Mouse (Mus musculus) CD4-positive, CD25-positive, alpha-beta regulatory T cell, adult 2 months (primary cell): Measurements from ENCODE around the gene Gm20388.
A peak's percentile ranks its signal among the peaks of the same experiment; 100 is the strongest.

Source experiments
- DNase-seq: peaks from one replicate; pipeline ENCODE4 v3.0.0-alpha.2; 2012; ENCODE audit warnings: low read depth, low spot score

The Gm20388 gene

DNA sequence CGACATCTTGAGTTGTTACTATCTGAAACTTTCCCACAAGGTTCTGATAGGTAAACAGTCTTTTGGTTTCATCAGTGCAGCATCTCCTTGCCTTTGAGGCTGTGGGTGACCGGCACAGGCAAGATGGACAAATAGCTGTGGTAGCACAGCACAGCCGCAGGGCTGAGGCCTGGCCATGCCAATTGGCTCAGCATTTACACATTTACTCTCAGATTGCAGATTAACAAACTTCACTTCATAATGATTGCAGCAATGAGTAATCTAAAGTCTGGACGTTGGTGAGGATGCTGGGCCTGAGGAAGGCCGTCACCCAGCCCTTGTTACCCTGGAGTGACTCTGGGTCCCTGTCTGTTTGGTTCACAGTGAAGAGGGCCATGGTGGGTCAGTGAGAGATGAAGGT lies 4332.3 kb downstream of the Gm20388 start:
- DNase-seq = no peak

DNA sequence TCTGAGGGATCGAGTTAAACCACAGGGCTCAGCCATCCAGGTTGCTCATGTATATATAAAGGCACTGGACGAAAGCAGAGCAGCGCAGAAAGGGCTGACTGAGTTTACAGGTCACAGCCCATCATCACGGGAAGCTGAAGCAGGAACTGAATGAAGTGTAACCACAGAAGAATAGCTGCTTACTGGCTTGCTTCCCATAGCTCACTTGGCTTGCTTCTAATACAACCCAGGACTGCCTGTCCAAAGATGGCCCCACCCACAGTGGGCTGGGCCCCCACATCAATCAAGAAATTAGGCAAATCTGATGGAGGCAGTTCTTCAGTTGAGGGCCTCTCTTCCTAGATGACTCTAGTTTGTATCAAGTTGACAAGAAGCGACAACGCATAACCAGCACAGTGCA lies 4336.9 kb downstream of the Gm20388 start:
- DNase-seq = no peak

DNA sequence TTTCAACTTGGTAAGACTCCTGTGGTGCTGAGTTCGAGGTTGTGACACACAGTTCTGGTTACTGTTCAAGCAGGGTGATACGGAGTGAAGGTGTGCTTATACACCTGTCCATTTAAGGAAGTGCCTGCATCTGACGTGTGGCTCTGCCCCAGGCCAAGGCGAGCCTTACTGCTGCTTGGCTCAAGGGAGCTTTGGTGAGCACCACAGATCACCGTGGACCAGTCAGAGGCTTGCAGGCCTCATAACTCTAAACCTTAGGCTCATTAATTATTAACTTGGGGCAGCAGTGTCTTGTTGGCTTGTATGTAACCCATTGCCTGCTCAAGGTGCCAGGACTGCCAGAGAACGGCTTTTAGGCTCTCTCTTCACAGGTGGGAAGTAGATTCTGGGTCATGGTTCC lies 4338.0 kb downstream of the Gm20388 start:
- no peak for DNase-seq

DNA sequence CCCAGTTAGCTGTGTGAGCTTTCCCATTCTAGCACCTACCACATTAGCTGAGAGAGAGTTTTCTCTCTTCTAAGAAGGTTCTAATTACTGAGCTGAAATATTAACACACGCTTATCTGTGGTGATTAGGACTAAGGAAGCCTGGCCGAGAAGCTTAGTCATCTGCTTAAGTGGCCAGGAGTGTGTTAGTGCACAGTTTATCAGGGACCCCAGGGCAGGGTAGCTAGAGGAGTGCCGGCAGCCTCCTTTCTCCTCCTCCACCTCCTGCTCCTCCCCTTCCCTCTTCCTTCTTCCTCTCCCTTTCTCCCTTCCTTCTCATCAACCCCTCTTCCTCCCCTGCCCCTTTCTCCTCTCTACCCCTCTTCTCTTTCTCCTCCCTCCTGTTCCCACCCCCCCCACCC lies 4339.6 kb downstream of the Gm20388 start:
- no peak for DNase-seq

DNA sequence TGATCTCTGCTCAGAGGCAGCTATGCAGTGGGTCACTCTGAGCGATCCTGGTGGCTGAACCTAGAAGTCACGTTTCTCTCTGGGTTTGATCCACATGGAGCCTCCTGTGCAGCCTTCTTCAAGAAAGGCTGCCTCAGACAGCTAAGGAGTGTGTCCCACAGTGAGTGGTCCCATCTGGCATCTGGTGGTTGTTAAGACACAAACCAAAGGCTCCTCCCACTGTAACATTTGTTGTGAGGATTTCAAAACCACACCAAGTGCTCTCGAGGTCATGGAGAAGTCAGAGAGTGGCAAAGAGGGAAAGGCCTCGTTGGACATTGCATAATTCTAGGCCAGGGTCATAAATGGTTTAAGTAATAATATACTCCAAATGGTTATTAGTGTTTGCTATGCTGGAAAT lies 4340.1 kb downstream of the Gm20388 start:
- no peak for DNase-seq

DNA sequence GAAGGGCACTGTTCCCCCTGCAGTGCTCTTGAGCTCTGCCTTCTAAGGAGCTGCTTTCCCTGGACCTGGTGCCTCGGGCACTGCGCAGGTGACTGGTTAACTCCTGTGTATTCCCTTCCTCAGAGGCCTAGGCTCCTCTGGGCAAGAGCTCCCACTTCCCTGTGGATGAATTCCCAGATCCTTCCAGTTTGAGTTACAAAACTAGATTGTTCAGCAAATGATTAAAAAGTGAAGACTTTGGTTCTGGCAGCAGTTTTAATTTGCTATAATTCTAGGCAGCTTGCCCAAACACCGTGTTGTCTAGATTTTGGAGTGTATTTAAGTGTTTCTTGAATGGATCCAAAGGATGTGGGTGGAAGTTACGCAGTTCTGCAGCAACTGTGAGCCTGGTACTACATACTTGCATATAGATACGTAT lies 4341.9 kb downstream of the Gm20388 start:
- DNase-seq = no peak

DNA sequence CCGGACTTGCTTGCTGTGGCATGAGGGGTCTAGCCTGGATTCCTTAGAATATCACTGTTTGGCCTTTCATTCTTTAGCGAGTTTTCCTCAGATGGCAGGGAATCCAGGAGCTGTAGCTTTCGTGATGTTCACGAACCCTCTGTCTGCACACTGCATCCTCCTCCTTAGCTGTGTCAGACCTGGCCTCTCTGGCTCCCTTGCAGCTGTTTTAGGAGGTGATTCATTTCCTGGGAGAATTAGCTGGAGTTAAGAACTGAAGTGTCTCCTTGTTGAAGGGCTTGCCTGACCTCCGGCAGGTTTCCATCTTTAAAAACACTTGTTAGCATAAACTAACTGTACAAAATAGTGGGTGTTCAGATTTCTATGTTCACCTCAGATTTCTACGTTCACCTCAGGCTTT lies 4343.3 kb downstream of the Gm20388 start:
- no peak for DNase-seq

DNA sequence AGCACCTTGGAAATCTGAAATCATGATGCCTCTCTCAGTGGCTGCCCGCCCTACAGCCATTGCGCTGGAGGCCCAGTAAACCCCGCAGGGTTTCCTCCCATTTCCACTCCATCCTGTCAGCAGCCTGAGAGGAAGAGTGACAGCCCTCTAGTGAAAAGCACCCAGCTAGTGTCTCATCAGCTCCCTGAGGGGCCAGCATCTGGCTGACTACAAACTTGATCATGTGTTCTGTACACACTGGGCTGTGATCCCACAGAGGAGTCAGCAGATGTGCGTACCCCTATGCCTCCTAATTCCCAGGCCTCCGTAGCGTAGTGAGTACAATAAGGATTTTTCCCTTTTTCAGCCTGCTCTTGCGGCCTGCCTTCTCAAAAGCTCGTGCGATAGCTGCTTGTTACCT lies 4346.2 kb downstream of the Gm20388 start:
- no peak for DNase-seq

DNA sequence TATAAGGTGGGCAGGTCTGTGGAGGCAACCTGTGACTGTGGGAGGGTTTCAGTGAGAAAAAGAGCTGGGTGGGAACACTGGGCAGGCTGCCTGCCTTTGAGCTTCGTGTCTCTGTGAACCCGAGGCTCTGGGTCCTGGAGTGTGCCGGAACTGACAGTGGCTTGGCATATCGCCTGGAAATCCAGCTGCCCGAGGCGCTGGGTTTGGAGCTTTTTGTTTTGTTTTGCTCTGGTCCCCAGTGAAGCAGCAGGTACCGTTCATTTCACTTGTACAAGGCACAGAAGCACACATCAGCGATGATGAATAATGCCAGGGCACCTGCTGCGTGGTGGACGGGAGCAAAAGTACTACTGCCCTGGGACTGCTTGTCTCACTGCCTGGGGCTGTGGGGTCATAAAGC lies 4346.7 kb downstream of the Gm20388 start:
- no peak for DNase-seq

DNA sequence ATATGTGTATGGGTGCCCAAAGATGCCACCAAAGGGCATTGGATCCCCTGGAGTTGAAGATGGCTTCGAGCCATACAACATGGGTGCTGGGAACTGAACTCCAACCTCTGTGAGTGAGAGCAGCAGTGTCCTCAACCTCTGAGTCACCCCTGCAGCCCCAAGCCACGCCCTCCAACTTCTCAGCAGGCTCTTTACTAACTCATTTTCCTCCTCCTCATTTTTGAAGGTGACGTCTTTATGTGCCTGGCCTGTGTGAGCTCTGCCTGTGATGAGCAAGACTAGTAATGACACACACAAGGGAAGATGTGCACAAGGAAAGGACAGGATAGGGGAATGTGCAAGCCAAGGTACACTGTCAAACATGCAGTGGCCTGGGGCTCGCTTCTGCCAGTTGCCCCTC lies 4348.5 kb downstream of the Gm20388 start:
- peak; percentile 50 for DNase-seq

DNA sequence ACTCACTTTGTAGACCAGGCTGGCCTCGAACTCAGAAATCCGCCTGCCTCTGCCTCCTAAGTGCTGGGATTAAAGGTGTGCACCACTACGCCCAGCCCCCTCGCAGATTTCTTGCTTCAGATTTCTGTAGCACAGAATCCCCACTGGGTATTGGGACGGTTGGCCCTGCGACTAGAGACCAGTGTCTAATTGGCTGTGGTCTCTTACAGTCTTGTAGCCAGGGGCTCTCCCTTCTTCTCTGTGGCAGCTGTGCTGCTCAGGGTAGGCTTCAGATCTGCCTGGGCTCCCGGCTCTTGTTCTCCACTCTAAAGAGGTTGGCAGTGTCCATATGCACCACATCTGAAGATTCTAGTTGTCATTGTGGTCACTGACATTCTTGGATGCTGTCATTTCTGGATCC lies 4349.3 kb downstream of the Gm20388 start:
- peak; percentile 31 for DNase-seq

DNA sequence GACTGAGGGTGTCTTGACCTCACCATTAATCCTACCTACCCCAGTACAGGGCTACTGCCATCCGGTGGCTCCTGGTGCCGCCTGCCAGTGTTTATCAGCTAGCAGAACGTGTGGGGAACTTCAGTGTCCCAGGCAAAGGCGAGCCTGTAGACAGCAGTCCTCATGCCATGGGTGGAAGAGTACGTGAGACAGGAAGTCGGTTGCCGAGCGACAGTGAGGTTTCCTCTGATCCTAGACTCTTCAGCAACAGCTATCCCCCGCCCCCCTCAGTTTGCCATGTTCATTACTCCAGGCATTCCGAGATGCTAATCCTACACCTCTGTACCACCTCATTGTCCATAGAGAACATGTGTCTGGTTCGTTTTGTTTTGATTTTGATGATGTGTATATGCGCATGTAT lies 4349.7 kb downstream of the Gm20388 start:
- DNase-seq = peak; percentile 61

DNA sequence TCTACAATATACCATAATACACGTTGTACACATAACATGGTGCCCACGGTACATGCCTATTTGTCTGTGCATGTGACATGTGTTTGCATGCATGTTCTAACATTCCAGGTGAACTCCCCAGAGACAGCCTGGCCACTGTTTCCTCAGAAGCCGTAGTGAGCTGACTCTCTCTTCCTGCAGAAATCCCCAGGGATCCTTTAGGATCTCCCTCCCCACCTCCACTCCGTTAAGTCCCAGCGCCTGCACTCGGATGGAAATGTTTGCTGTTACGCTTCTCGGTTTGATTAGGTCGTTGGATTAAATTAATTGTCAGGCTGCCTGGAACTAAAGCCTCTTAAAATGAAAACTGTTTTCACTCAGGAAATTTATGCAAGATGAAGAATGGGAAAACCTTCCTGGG lies 4352.4 kb downstream of the Gm20388 start:
- DNase-seq = no peak

DNA sequence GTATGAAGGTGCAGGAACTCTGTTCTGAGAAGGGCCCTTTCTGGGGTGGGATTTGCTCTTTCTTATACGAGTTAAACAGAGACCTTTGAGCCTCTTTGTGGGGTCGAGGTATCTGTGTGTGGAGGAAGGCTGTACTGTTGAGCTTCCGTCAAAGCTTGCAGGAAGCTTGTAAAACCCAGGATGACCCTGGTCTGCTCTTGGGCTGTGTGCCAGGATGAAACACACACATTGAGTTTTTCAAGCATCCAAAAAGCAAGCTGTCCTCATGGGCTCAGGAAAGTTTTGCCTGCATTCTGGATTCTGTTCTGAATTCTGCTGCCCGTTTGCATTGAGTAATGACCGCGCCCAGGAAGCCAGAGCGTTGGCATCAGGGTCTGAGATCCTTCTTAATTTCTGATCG lies 4353.4 kb downstream of the Gm20388 start:
- no peak for DNase-seq

DNA sequence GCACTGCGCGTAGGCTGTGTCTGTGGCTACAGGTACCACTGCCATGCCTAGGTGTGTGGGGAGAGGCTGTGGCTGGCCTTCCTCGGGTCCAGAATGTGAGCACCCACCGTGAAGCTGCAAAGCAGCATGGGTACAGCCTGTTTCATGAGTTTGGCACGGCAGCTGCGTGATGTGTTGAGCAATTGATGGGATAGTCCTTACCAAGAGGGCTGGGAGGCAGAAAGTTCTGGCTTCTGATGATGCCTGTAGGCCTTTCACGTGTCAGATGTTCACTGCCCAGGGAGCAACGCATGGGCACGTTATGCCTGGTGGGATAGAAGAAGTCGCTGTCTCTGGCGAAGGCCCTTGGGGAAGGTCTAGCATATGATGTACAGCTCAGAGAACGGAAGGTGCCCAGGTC lies 4354.0 kb downstream of the Gm20388 start:
- no peak for DNase-seq

DNA sequence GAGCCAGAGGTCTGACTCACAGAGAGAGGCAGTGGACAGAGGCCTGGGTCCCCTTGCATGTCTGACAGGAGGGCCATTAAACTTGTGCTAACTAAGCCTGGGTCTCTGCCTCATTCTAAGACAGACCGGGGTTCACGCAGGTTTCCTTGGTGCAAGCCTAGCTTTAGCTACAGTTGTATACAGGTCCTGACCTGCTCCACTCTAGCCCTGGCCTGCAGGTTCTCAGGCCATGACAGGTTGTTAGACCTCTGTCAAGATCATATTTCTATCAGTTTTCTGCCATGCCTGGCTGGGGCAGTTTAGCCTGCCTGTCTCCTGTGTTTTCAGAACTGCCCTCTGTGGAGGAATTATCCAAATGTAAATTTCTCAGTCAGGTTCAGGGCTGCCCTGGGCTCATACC lies 4354.5 kb downstream of the Gm20388 start:
- DNase-seq = no peak

DNA sequence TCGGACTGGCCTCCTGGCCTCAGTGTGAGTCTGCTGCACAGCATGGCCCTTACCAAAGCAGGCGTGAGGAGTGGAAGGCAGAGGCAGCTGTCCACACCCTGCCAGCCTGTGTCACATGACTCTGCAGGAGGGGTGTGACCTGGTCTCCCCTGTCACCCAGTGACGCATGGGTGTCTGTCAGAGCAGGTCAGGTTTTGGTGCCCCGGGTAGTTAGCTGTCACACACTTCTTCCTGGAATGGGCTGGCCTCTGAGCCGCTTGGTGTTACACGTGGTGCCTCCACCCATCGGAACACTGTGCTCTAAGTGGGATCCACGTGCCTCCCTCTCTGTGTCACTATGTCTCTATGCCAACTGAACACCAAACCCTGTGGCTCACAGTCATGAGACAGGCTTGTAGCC lies 4355.2 kb downstream of the Gm20388 start:
- peak; percentile 70 for DNase-seq

DNA sequence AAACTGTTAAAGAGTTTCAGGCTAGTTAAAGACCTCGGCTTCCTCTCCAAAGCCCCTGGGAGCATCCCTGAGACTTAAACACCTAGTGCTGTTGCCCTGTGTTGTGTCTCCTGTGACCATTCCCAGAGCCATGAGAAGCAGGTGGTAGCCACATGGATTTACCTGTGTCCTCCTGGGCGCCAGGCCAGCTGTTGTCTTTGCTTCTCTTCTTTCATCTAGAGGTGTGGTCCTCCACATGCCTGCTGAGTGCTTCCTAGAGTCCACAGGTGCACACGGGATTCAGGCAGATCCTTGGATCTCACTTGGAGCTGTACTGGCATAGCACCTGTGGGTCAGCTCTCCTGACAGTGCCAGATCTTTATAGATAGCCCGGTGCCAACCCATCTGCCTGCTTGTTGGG lies 4356.6 kb downstream of the Gm20388 start:
- DNase-seq = no peak

DNA sequence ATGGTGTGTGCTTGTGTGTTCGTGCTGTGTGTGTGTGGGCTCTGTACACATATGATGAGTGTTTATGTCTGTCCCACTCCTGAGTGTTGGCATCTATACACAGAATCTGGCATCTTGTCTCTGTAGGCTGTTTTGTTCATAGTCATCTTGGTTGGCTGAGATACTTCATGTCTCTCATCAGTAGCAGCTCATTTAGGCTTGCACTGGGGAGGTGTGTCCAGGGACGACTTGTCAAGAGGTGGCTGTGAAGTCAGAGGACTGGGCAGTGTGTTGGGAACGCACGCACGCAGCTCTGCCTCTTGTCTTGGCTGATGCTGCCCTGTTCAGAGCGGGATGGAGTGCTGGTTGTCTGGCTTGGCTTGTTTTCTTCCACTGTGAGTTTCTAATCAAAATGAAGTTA lies 4359.9 kb downstream of the Gm20388 start:
- no peak for DNase-seq

DNA sequence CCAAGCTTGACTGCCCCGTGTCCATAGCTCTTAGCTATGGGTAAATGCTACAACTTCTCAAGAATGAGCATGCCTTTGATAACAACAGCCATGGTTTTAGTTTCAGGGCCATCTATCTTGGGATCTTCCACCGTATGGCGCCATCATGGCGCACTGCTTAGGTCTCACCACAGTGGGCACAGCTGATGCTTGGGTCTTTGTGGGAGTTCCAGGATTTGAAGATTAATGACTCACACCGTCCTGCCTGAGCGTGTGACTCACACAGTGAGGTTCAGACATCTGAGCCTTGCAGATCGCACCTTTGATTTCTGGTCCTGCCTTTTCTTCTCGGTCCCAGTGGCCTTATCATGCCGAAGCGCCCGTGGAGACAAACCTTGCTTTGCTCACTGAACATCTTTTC lies 4360.3 kb downstream of the Gm20388 start:
- peak; percentile 60 for DNase-seq

DNA sequence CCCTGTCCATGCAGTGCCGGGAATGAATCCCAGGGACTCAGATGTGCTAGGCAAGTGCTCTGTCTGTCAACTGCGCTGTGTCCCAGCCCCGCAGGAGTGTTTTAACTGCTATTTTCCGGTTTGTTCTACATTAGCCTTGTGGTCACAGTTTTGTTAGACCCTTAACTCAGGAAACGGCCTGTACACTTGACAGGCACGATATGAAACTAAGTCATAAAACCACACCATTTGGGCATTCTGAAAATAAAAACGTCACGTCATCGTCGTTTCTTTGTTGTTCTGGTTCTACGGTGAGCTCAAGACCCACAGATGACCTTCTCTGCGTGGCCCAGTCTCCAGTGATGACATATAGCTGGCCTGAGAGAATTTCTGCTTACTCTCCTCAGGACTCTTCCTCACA lies 4360.9 kb downstream of the Gm20388 start:
- DNase-seq = peak; percentile 56

DNA sequence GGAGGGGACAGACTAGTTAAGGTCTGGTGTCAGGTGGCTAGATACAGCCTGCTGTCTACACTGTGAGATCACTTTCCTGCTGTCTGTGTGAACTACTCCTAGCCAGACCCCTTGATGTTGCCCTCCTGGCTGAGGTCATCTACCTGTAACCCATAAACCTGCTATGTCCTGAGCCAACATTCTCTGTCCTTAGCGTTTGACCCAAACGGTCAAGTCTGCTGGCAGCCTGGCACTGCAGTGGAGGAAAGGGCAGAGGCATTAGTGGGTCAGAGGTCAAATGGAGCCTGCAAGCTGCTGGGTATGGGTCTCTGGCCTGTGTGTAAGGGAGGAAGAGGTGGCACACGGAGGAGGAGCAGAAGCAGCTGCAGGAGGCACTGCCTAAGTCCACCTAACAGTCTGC lies 4362.2 kb downstream of the Gm20388 start:
- no peak for DNase-seq

DNA sequence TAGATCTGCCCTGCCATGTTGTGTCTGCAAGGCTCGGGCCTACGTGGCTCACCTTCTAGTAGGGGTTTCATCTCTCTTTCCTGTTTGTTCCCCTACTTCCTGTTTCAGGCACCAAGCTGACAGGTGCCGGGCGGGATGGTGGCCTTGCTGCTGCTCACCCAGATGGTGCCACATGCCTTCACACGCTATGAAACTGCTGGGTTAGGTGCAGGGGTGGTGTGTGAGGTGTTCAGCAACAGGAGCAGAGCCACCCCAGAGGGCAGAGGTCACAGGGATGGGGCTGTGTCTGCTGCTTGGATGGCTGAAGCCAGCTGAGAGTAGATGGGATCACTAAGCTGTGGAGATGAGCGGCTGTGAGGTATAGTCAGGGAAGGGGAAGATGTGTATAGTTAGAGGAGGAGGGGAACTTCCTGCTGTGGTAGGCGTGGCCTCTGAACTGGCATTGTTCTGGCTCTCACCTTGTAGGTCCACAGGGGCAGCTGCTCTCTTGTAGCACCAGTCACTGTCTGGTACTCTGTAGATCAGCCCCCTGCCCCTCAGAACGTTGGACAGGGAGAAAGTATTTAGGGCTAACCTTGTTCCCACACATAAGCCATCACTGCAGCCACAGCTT lies 4363.1 kb downstream of the Gm20388 start:
- DNase-seq = peak; percentile 74

DNA sequence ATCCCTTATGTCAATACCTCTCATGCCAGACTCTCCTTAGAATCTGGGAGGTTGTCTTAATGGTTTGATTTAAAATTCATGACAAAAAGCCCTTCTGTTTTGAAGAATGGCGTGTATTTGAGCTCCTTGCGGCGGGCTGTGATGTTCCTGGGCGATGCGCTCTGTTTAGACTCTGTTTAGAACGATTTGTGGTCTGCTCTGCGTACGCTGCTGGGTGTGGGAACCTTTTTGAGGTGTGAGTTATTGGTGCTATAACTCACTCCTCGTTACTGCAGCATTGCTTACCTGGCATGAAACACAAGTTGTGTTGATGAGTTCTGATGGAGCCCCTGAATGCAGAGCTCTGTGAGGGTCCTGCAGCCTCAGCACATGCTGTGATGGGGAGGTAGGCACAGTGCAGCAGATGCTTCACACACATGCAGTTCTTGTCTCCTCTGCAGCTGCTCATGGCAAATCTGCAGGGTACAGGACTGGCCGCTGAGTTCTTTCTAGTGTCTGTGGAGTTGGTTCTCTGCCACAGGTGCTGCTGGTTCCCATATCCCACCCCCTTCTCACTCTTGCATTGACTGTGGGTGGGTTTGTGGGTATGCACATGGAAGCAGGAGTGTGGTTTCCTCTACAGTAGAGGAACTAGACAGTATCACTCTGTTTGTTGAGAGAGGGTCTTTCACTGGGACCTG lies 4363.9 kb downstream of the Gm20388 start:
- peak; percentile 72 for DNase-seq
